Mouse (Mus musculus): ENCODE measurements around the gene Myl12a.

GRCm38 (mm10) chr17:70949171-70949570 lies 53.5 kb downstream of the Myl12a start:
- TF ChIP-seq CTCF (conservative IDR thresholded peaks at IDR 0.05; ENCODE audit: insufficient read depth, insufficient read length, low read depth, low read length) (no peak), POLR2A (IDR thresholded peaks at IDR 0.05; ENCODE audit: low read depth, low read length) (no peak)
